Mouse (Mus musculus) midbrain, embryonic 14.5 days (tissue): ENCODE measurements around the gene Sphk1. TPM values are rescaled to one million over a fixed set of nuclear protein-coding genes. Genes with fewer than 3 reads are reported as not detected.
A peak's percentile ranks its signal among the peaks of the same experiment; 100 is the strongest.

Experiments used
- ATAC-seq: fragments of 200-750 bp; cut with Nextera tagmentation; 2 replicates; pipeline ENCODE4 v1.8.0; 2017; ENCODE audit warnings: moderate number of reproducible peaks, moderate library complexity; ENCODE audit not compliant: low FRiP score, low TSS enrichment
- DNase-seq: peaks from one replicate; pipeline ENCODE4 v3.0.0-alpha.2; 2015
- H3K27ac ChIP-seq: fragments of 300-500 bp; sonication (generic); replicated peaks from 2 replicates; pipeline ENCODE4 v1.5.1; 2014; ENCODE audit warnings: mild to moderate bottlenecking, low read depth, low read length, moderate library complexity
- H3K27me3 ChIP-seq: fragments of 300-500 bp; sonication (generic); 2 replicates; pipeline ENCODE4 v1.6.1; 2014; ENCODE audit warnings: low read length, control low read depth, mixed read lengths; ENCODE audit not compliant: control insufficient read depth, insufficient read depth
- H3K36me3 ChIP-seq: fragments of 300-500 bp; sonication (generic); 2 replicates; pipeline ENCODE4 v1.6.1; 2014; ENCODE audit warnings: low read length, control low read depth; ENCODE audit not compliant: control insufficient read depth, insufficient read depth
- H3K4me1 ChIP-seq: fragments of 300-500 bp; sonication (generic); 2 replicates; pipeline ENCODE4 v1.6.1; 2014; ENCODE audit warnings: mild to moderate bottlenecking, antibody characterized with exemption, low read length, control low read depth; ENCODE audit not compliant: control insufficient read depth, insufficient read depth
- H3K4me2 ChIP-seq: fragments of 300-500 bp; sonication (generic); 2 replicates; pipeline ENCODE4 v1.6.1; 2014; ENCODE audit warnings: mild to moderate bottlenecking, low read length, moderate library complexity
- H3K4me3 ChIP-seq: fragments of 300-500 bp; sonication (generic); replicated peaks from 2 replicates; pipeline ENCODE4 v1.5.1; 2014; ENCODE audit warnings: low read depth, low read length
- H3K9ac ChIP-seq: fragments of 300-500 bp; sonication (generic); replicated peaks from 2 replicates; pipeline ENCODE4 v1.6.1; 2014; ENCODE audit warnings: mild to moderate bottlenecking, low read length, moderate library complexity
- H3K9me3 ChIP-seq: fragments of 300-500 bp; sonication (generic); 2 replicates; pipeline ENCODE4 v1.6.1; 2016; ENCODE audit warnings: low read length, control low read depth, mixed read lengths; ENCODE audit not compliant: control insufficient read depth
- WGBS: fragments of 180-500 bp; shearing (Covaris S2); extraction: QIAGEN DNeasy Blood & Tissue Kit; methylation state at CpG from one replicate; pipeline ENCODE4 v1.1.7; 2014; 5-methylcytosine and 5-hydroxymethylcytosine counted together
- polyA plus RNA-seq: library from polyadenylated mRNA; unstranded; fragments of >200 nt; fragmentation: Nextera tagmentation; extraction: Ambion mirVana; gene quantifications from 2 replicates; pipeline ENCODE4 v1.2.1, GENCODE M21; 2014

Gene Sphk1
- polyA plus RNA-seq, 1 experiment from 2014 or later = 5.4 TPM

GRCm38 (mm10) chr11:116513531-116514038, 17.1 kb upstream of the Sphk1 start:
- no peak for ATAC-seq
- no peak for DNase-seq
- no peaks in the 10 kb centered on the region for H3K27me3 ChIP-seq
- no peak overlapping the region for H3K9ac ChIP-seq
- H3K9me3 ChIP-seq = no peaks in the 10 kb centered on the region
- H3K36me3 ChIP-seq = no peaks in the 10 kb centered on the region
- no peak overlapping the region for H3K4me3 ChIP-seq
- no peaks in the 10 kb centered on the region for H3K4me1 ChIP-seq
- H3K4me2 ChIP-seq = no peak overlapping the region
- 87% methylated on average over 4 of the region's 4 CpGs for WGBS
- no peak overlapping the region for H3K27ac ChIP-seq

- ATAC-seq (no peak), DNase-seq (peak; percentile 56)
- Histone ChIP-seq H3K27me3 (no peaks in the 10 kb centered on the region), H3K27ac (no peak overlapping the region), H3K9ac (0 out of 2 replicates have a peak overlapping the region, but pooled peaks have one; percentile 29), H3K4me2 (peak overlapping the region; percentile 42), H3K9me3 (no peaks in the 10 kb centered on the region), H3K4me3 (no peak overlapping the region), H3K4me1 (no peaks in the 10 kb centered on the region), H3K36me3 (no peaks in the 10 kb centered on the region)
- 9% methylated on average over 24 of the region's 24 CpGs for WGBS
Measured at GRCm38 (mm10) chr11:116515330-116516020, 15.2 kb upstream of the Sphk1 start.

GRCm38 (mm10) chr11:116518482-116518881, 12.2 kb upstream of the Sphk1 start:
- H3K27me3 ChIP-seq = no peaks in the 10 kb centered on the region
- no peak overlapping the region for H3K4me3 ChIP-seq
- no peak overlapping the region for H3K4me2 ChIP-seq
- no peaks in the 10 kb centered on the region for H3K36me3 ChIP-seq
- 87% methylated on average over 8 of the region's 8 CpGs for WGBS
- no peak for DNase-seq
- H3K4me1 ChIP-seq = 0 out of 2 replicates have a peak, but pooled peaks cover 6% of the 10 kb centered on the region
- no peak overlapping the region for H3K27ac ChIP-seq
- ATAC-seq = no peak
- H3K9me3 ChIP-seq = no peaks in the 10 kb centered on the region
- H3K9ac ChIP-seq = no peak overlapping the region

GRCm38 (mm10) chr11:116521143-116521542, 9.6 kb upstream of the Sphk1 start:
- no peak overlapping the region for H3K4me3 ChIP-seq

GRCm38 (mm10) chr11:116522046-116522445, 8.7 kb upstream of the Sphk1 start:
- Histone ChIP-seq H3K27me3 (no peaks in the 10 kb centered on the region), H3K4me3 (no peak overlapping the region), H3K27ac (no peak overlapping the region), H3K4me1 (0 out of 2 replicates have a peak, but pooled peaks cover 8% of the 10 kb centered on the region), H3K36me3 (no peaks in the 10 kb centered on the region), H3K9me3 (no peaks in the 10 kb centered on the region), H3K9ac (no peak overlapping the region), H3K4me2 (no peak overlapping the region)
- DNase-seq = no peak
- ATAC-seq = no peak
- 93% methylated on average over 3 of the region's 3 CpGs for WGBS

More at GRCm38 (mm10) chr11:116521143-116521542, 9.6 kb upstream of the Sphk1 start:
- H3K27ac ChIP-seq = no peak overlapping the region
- 69% methylated on average over 3 of the region's 3 CpGs for WGBS
- no peaks in the 10 kb centered on the region for H3K9me3 ChIP-seq
- ATAC-seq (no peak), DNase-seq (no peak)
- no peak overlapping the region for H3K4me2 ChIP-seq
- H3K4me1 ChIP-seq = 0 out of 2 replicates have a peak, but pooled peaks cover 8% of the 10 kb centered on the region
- no peak overlapping the region for H3K9ac ChIP-seq
- no peaks in the 10 kb centered on the region for H3K36me3 ChIP-seq
- H3K27me3 ChIP-seq = no peaks in the 10 kb centered on the region

- H3K4me3 ChIP-seq = no peak overlapping the region
- no peak overlapping the region for H3K9ac ChIP-seq
- H3K36me3 ChIP-seq = no peaks in the 10 kb centered on the region
- 0 out of 2 replicates have a peak, but pooled peaks cover 8% of the 10 kb centered on the region for H3K4me1 ChIP-seq
- 54% methylated on average over 16 of the region's 16 CpGs for WGBS
- H3K4me2 ChIP-seq = no peak overlapping the region
- DNase-seq (no peak), ATAC-seq (no peak)
- no peaks in the 10 kb centered on the region for H3K27me3 ChIP-seq
- no peaks in the 10 kb centered on the region for H3K9me3 ChIP-seq
- H3K27ac ChIP-seq = no peak overlapping the region
Measured at GRCm38 (mm10) chr11:116522886-116523698, 7.6 kb upstream of the Sphk1 start.

- Histone ChIP-seq H3K9me3 (no peaks in the 10 kb centered on the region), H3K27ac (no peak overlapping the region), H3K4me3 (no peak overlapping the region), H3K4me1 (0 out of 2 replicates have a peak, but pooled peaks cover 8% of the 10 kb centered on the region), H3K36me3 (no peaks in the 10 kb centered on the region), H3K27me3 (no peaks in the 10 kb centered on the region), H3K4me2 (no peak overlapping the region), H3K9ac (no peak overlapping the region)
- ATAC-seq = no peak
- no peak for DNase-seq
- WGBS = 51% methylated on average over 5 of the region's 5 CpGs
Measured at GRCm38 (mm10) chr11:116523699-116524189, 7.0 kb upstream of the Sphk1 start.

- Histone ChIP-seq H3K27me3 (peaks cover 33% of the 10 kb centered on the region), H3K4me3 (no peak overlapping the region), H3K9me3 (no peaks in the 10 kb centered on the region), H3K27ac (no peak overlapping the region), H3K36me3 (no peaks in the 10 kb centered on the region), H3K9ac (no peak overlapping the region), H3K4me1 (peaks cover 33% of the 10 kb centered on the region), H3K4me2 (no peak overlapping the region)
- WGBS = 75% methylated on average over 8 of the region's 8 CpGs
- ATAC-seq (no peak), DNase-seq (no peak)
Measured at GRCm38 (mm10) chr11:116528636-116529320, 1.9 kb upstream of the Sphk1 start.
